Mouse (Mus musculus): Measurements from ENCODE around the gene H2-T3. TPM values are rescaled to one million over a fixed set of nuclear protein-coding genes. Genes with fewer than 3 reads are reported as not detected.
"Not testable (repeated sequence)": the region's sequence is repeated elsewhere in the genome, so short reads cannot be mapped to it uniquely, and the experiment has no call there.

Gene H2-T3
- polyA plus RNA-seq, 1 experiment from 2014 or later, result not detected

DNA sequence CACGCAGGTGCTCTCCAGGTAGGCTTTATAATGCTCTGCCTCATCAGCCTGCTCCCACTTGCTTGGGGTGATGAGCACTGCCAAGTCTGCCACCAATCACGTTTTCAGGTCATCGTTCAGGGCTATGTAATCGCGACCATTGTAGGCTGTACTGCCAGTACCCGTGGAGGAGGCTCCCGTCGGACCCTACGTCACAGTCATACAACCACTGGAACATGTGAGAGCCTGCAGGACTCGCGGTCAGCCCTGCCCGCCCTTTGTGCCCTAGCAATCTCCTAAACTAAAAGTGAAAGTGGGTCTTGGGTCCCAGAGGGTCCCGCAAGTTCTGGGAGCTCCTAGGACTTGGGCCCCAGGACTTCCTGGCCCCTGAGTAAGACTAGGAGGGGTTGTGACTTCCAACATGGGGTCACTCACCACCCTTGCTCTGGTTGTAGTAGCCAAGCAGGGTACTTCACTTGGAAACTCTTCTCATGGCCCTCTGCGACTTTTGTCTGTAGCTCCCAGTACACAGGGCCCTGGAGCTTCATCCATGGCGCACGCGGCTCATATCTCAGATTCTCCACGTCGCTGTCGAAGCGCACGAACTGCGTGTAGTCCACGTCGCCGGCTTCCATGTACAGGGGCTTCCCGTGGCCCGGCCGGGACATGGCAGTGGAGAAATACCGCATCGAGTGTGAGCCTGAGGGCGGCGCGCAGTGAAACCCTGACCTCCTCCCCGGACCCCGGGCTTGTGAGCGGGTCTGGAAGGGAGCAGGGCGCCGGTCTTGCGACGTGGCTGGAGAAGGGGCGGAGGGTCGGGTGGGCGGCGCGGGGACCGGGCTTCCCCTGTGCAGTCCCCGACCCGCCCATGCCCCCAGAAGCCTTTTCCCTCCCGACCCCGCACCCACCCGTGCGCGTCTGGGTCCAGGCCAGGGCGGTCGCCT lies 28.7 kb downstream of the H2-T3 start:
- 2% methylated on average over 55 of the region's 56 CpGs for WGBS
- H3K9me3 ChIP-seq (replicated peaks; ENCODE audit: control insufficient read depth, low read length), result no peaks in the 10 kb centered on the region
- DNase-seq (ENCODE audit: low spot score) (no peak), ATAC-seq (replicated peaks; ENCODE audit: insufficient number of reproducible peaks, low FRiP score, low TSS enrichment, low read depth) (no peak)
- peak overlapping the region; percentile 13 for H3K4me2 ChIP-seq (ENCODE audit: low read depth, low read length)
- no peaks in the 10 kb centered on the region; the same call in 1 of the 2 replicates for H3K4me1 ChIP-seq (ENCODE audit: control insufficient read depth, insufficient read depth, low read length)
- H3K27me3 ChIP-seq (ENCODE audit: control insufficient read depth, insufficient read depth, low read length), result peaks cover 43% of the 10 kb centered on the region
- H3K36me3 ChIP-seq (replicated peaks; ENCODE audit: control insufficient read depth, insufficient read depth, low read depth, low read length), result no peaks in the 10 kb centered on the region
- no peak overlapping the region for H3K27ac ChIP-seq (replicated peaks; ENCODE audit: low read depth, low read length)
- H3K4me3 ChIP-seq (ENCODE audit: low read depth, low read length), result no peak overlapping the region
- H3K9ac ChIP-seq (replicated peaks; ENCODE audit: low read length), result no peak overlapping the region

DNA sequence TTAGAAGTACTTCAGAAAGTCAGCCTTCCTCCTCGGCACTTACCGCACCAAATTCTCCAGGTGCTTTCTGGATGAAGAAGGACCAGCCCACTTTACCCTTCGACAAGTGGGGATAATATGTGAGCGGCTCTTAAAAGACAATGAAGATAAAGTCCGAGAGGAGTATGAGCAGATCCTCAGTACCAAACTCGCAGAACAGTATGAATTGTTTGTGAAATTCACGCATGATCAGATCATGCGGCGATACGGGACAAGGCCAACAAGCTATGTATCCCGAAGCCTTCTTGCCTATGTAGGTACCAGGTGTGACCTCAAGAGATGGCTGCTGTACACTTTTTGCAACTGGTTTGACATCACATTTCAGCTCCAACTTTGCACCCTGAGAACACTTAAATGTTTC lies 31.8 kb downstream of the H2-T3 start:
- not testable (repeated sequence) for H3K4me1 ChIP-seq (ENCODE audit: control insufficient read depth, insufficient read depth, low read length); ATAC-seq (replicated peaks; ENCODE audit: insufficient number of reproducible peaks, low FRiP score, low TSS enrichment, low read depth); H3K36me3 ChIP-seq (replicated peaks; ENCODE audit: control insufficient read depth, insufficient read depth, low read depth, low read length); H3K9me3 ChIP-seq (replicated peaks; ENCODE audit: control insufficient read depth, low read length); H3K9ac ChIP-seq (replicated peaks; ENCODE audit: low read length); H3K4me3 ChIP-seq (ENCODE audit: low read depth, low read length); DNase-seq (ENCODE audit: low spot score); H3K27ac ChIP-seq (replicated peaks; ENCODE audit: low read depth, low read length); H3K4me2 ChIP-seq (ENCODE audit: low read depth, low read length)
- 10% methylated on average over 11 of the region's 11 CpGs for WGBS
- peaks cover 33% of the 10 kb centered on the region for H3K27me3 ChIP-seq (ENCODE audit: control insufficient read depth, insufficient read depth, low read length)

DNA sequence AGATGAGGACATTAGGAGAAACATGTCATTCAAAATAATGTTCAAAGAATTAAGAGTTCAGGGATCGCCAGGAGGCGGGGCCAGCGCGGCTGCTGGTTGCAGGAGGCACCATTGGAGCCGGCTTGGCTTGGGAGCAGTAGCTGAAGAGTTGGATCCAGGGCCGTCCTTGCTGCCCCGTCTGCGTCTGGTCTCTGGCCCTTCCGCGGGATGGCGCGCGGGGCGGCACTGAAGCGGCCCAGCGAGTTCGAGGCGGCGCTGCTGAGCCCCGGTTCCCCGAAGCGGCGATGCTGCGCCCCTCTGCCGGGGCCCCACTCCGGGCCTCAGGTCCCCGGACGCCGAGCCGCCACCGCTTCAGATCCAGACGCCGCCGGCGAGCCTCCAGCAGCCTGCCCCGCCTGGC lies 32.3 kb downstream of the H2-T3 start:
- not testable (repeated sequence) for H3K27ac ChIP-seq (replicated peaks; ENCODE audit: low read depth, low read length); ATAC-seq (replicated peaks; ENCODE audit: insufficient number of reproducible peaks, low FRiP score, low TSS enrichment, low read depth)
- DNase-seq (ENCODE audit: low spot score), result peak; percentile 47

GRCm38 (mm10) chr17:36154271-36155149 lies 35.6 kb downstream of the H2-T3 start:
- peaks cover 15% of the 10 kb centered on the region for H3K27me3 ChIP-seq (ENCODE audit: control insufficient read depth, insufficient read depth, low read length)
- WGBS, result 6% methylated on average over 3 of the region's 3 CpGs
- no peak overlapping the region for H3K4me3 ChIP-seq (ENCODE audit: low read depth, low read length)
- no peak overlapping the region for H3K27ac ChIP-seq (replicated peaks; ENCODE audit: low read depth, low read length)
- H3K9ac ChIP-seq (replicated peaks; ENCODE audit: low read length), result no peak overlapping the region
- H3K4me1 ChIP-seq (ENCODE audit: control insufficient read depth, insufficient read depth, low read length), result no peaks in the 10 kb centered on the region; the same call in 1 of the 2 replicates
- no peaks in the 10 kb centered on the region for H3K9me3 ChIP-seq (replicated peaks; ENCODE audit: control insufficient read depth, low read length)
- no peak overlapping the region for H3K4me2 ChIP-seq (ENCODE audit: low read depth, low read length)
- H3K36me3 ChIP-seq (replicated peaks; ENCODE audit: control insufficient read depth, insufficient read depth, low read depth, low read length), result no peaks in the 10 kb centered on the region
- DNase-seq (ENCODE audit: low spot score) (no peak), ATAC-seq (replicated peaks; ENCODE audit: insufficient number of reproducible peaks, low FRiP score, low TSS enrichment, low read depth) (no peak)

More for the DNA sequence above, 32.3 kb downstream of the H2-T3 start:
- 0 out of 2 replicates have a peak overlapping the region, but pooled peaks have one; percentile 22 for H3K9ac ChIP-seq (replicated peaks; ENCODE audit: low read length)
- peak overlapping the region; percentile 21; the same call in 1 of the 2 replicates for H3K4me3 ChIP-seq (ENCODE audit: low read depth, low read length)
- H3K36me3 ChIP-seq (replicated peaks; ENCODE audit: control insufficient read depth, insufficient read depth, low read depth, low read length); H3K9me3 ChIP-seq (replicated peaks; ENCODE audit: control insufficient read depth, low read length); H3K4me1 ChIP-seq (ENCODE audit: control insufficient read depth, insufficient read depth, low read length): not testable (repeated sequence)
- peak overlapping the region; percentile 46 for H3K4me2 ChIP-seq (ENCODE audit: low read depth, low read length)
- under 1% methylated on average over 35 of the region's 36 CpGs for WGBS
- peaks cover 33% of the 10 kb centered on the region for H3K27me3 ChIP-seq (ENCODE audit: control insufficient read depth, insufficient read depth, low read length)

DNA sequence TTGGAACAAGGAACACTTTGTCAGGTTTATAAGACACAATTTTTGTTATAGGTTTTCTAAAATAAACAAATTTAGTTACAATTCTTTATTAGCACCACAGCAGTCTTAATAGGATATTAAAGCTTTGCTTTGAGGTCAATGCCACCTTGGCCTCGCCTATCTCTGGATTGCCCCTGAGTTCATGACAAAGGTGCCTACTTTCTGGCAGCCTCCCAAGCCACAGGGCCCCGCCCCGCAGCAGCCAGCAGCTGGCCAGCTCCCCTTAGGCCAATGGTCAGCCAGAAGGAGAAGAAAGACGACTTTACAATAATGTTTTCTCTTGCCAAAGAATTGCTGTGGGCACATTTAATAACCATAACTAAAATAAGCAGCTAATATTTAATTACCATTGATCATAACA lies 38.9 kb downstream of the H2-T3 start:
- not testable (repeated sequence) for DNase-seq (ENCODE audit: low spot score); H3K4me1 ChIP-seq (ENCODE audit: control insufficient read depth, insufficient read depth, low read length); H3K27ac ChIP-seq (replicated peaks; ENCODE audit: low read depth, low read length); ATAC-seq (replicated peaks; ENCODE audit: insufficient number of reproducible peaks, low FRiP score, low TSS enrichment, low read depth); H3K9me3 ChIP-seq (replicated peaks; ENCODE audit: control insufficient read depth, low read length); H3K4me3 ChIP-seq (ENCODE audit: low read depth, low read length); H3K9ac ChIP-seq (replicated peaks; ENCODE audit: low read length); H3K4me2 ChIP-seq (ENCODE audit: low read depth, low read length); H3K36me3 ChIP-seq (replicated peaks; ENCODE audit: control insufficient read depth, insufficient read depth, low read depth, low read length)
- WGBS, result 46% methylated on average over 4 of the region's 4 CpGs
- peaks cover 12% of the 10 kb centered on the region for H3K27me3 ChIP-seq (ENCODE audit: control insufficient read depth, insufficient read depth, low read length)

GRCm38 (mm10) chr17:36148468-36148867 lies 41.6 kb downstream of the H2-T3 start:
- not testable (repeated sequence) for H3K4me2 ChIP-seq (ENCODE audit: low read depth, low read length)
- WGBS, result 72% methylated on average over 5 of the region's 5 CpGs
- H3K27me3 ChIP-seq (ENCODE audit: control insufficient read depth, insufficient read depth, low read length), result peaks cover 26% of the 10 kb centered on the region

GRCm38 (mm10) chr17:36146937-36147336 lies 43.1 kb downstream of the H2-T3 start:
- not testable (repeated sequence) for H3K4me2 ChIP-seq (ENCODE audit: low read depth, low read length); H3K9ac ChIP-seq (replicated peaks; ENCODE audit: low read length); H3K4me1 ChIP-seq (ENCODE audit: control insufficient read depth, insufficient read depth, low read length); H3K36me3 ChIP-seq (replicated peaks; ENCODE audit: control insufficient read depth, insufficient read depth, low read depth, low read length); H3K9me3 ChIP-seq (replicated peaks; ENCODE audit: control insufficient read depth, low read length); DNase-seq (ENCODE audit: low spot score); H3K27ac ChIP-seq (replicated peaks; ENCODE audit: low read depth, low read length); ATAC-seq (replicated peaks; ENCODE audit: insufficient number of reproducible peaks, low FRiP score, low TSS enrichment, low read depth); H3K4me3 ChIP-seq (ENCODE audit: low read depth, low read length)
- H3K27me3 ChIP-seq (ENCODE audit: control insufficient read depth, insufficient read depth, low read length), result peaks cover 29% of the 10 kb centered on the region
- 65% methylated on average over 1 of the region's 1 CpGs for WGBS

More at GRCm38 (mm10) chr17:36148468-36148867, 41.6 kb downstream of the H2-T3 start:
- not testable (repeated sequence) for H3K4me1 ChIP-seq (ENCODE audit: control insufficient read depth, insufficient read depth, low read length); ATAC-seq (replicated peaks; ENCODE audit: insufficient number of reproducible peaks, low FRiP score, low TSS enrichment, low read depth); H3K27ac ChIP-seq (replicated peaks; ENCODE audit: low read depth, low read length); H3K4me3 ChIP-seq (ENCODE audit: low read depth, low read length); H3K9ac ChIP-seq (replicated peaks; ENCODE audit: low read length); H3K9me3 ChIP-seq (replicated peaks; ENCODE audit: control insufficient read depth, low read length); DNase-seq (ENCODE audit: low spot score); H3K36me3 ChIP-seq (replicated peaks; ENCODE audit: control insufficient read depth, insufficient read depth, low read depth, low read length)
